Mouse (Mus musculus) duodenum, adult 2 months (tissue): ENCODE data around the gene Actl9. TPM values are rescaled to one million over a fixed set of nuclear protein-coding genes. Genes with fewer than 3 reads are reported as not detected.

Experiments used
- polyA plus RNA-seq: library from polyadenylated mRNA; depleted of rRNA; stranded (reverse); fragments of >200 nt; gene quantifications from 2 replicates; pipeline ENCODE4 v1.2.3, GENCODE M21; 2012; ENCODE audit warnings: low replicate concordance; rRNA removed

Actl9 gene
- polyA plus RNA-seq, result 0.11 TPM in 1 of 2 replicates, not detected in the other

DNA sequence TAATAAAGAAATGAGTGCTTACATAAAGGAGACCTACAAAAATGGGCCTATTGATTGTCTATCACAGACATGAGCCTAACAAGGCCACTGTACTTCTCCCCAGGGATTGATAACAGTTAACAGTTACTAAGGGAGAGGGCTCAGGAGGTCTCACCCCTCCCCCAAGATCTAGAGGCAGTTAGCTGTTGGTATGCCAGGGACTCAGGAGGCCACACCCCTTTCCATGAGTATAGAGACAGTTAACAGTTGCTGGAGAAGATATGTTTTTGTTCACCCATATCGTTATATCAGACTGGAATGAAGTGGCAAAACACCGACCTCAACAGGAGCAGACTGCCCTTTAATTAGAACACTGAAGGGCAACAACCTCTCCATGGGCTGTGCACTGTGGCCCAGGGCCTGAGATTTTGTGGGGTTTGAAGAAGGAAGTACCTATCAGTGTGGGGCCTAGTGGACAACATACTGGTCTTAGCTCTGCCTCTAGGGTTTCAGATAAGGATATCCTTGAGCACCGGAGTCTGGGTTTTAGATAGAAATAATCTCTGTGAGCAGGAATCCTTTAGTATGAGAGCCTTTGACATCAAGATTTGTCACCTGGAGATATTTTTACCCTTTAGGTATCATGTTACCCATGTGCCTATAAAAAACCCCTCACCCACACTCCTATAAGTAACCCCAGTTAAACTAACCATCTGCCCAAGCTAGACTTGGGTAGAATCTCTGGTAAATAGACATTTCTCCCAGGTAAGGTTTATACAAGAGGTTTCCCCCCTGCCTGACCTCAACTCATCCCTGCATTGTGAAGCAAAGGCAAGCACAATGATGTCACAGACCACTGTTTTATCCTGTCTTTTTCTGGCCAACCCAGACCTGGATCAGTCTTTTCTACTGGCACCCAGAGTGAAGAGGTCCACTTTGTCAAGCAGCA, at the start of gene Actl9:
Actl9 (plus strand) TSS at position 878 of the 928 bp plus-strand sequence.

GRCm38 (mm10) chr17:33394182-33395034, 38.3 kb upstream of the Actl9 start, which contains the start of gene Zfp101:
Zfp101 (minus strand) TSS chr17:33394641.

Other genes starting within 250 kb of the Actl9 start
- not detected in 2 replicates for gene Olfr239, start 241.6 kb upstream of the Actl9 start, polyA plus RNA-seq
- gene Olfr1564, start 211.2 kb upstream of the Actl9 start, polyA plus RNA-seq, result not detected in 2 replicates
- gene Zfp955a, start 177.8 kb upstream of the Actl9 start, polyA plus RNA-seq, result 0.06 and 0.11 TPM in 2 replicates
- not detected in 2 replicates for gene Olfr63, start 168.2 kb upstream of the Actl9 start, polyA plus RNA-seq
- 0.31 and 0.41 TPM in 2 replicates for gene Zfp955b, start 143.4 kb upstream of the Actl9 start, polyA plus RNA-seq
- 0.08 and 0.15 TPM in 2 replicates for gene Zfp81, start 74.0 kb upstream of the Actl9 start, polyA plus RNA-seq
- gene Zfp101, start 38.3 kb upstream of the Actl9 start, polyA plus RNA-seq, result 0.08 and 0.42 TPM in 2 replicates
- 21.5 and 30.7 TPM in 2 replicates for gene Adamts10, start 91.3 kb downstream of the Actl9 start, polyA plus RNA-seq
- 1.7 and 4.0 TPM in 2 replicates for gene Myo1f, start 122.8 kb downstream of the Actl9 start, polyA plus RNA-seq
- 40.3 and 53.5 TPM in 2 replicates for gene Zfp414, start 196.2 kb downstream of the Actl9 start, polyA plus RNA-seq
- gene Pram1, start 205.2 kb downstream of the Actl9 start, polyA plus RNA-seq, result 1.3 TPM in 1 of 2 replicates, not detected in the other